Mouse (Mus musculus): ENCODE measurements around the gene Nup107. TPM values are rescaled to one million over a fixed set of nuclear protein-coding genes. Genes with fewer than 3 reads are reported as not detected.
A peak's percentile ranks its signal among the peaks of the same experiment; 100 is the strongest.
"Not testable (repeated sequence)": the region's sequence is repeated elsewhere in the genome, so short reads cannot be mapped to it uniquely, and the experiment has no call there.

Gene Nup107
- polyA plus RNA-seq, 1 experiment from 2014 or later = 82.8 TPM

DNA sequence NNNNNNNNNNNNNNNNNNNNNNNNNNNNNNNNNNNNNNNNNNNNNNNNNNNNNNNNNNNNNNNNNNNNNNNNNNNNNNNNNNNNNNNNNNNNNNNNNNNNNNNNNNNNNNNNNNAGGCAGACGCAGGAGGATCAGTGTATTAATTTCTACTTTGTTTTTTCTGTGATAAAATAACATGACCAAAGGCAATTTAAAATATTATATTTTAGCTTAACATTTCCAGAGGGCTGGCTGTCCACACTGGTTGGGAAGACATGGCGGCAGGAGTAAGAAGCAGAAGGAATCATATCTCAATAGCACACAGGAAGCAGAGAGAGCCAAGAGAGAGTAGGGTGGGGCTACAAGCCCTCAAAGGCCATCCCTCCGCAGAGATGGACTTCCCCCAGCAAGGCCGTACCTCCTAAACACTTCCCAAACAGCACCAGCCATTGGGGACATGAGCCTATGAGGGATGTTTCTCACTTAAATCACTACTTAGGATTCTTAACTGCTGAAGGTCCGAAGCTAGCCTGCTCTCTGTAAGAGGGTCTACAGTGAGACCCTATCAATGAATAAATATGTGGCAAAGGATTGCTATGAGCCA is 68.3 kb downstream of the Nup107 start:
- no peak for DNase-seq (ENCODE audit: low spot score)
- 82% methylated on average over 5 of the region's 5 CpGs for WGBS

DNA sequence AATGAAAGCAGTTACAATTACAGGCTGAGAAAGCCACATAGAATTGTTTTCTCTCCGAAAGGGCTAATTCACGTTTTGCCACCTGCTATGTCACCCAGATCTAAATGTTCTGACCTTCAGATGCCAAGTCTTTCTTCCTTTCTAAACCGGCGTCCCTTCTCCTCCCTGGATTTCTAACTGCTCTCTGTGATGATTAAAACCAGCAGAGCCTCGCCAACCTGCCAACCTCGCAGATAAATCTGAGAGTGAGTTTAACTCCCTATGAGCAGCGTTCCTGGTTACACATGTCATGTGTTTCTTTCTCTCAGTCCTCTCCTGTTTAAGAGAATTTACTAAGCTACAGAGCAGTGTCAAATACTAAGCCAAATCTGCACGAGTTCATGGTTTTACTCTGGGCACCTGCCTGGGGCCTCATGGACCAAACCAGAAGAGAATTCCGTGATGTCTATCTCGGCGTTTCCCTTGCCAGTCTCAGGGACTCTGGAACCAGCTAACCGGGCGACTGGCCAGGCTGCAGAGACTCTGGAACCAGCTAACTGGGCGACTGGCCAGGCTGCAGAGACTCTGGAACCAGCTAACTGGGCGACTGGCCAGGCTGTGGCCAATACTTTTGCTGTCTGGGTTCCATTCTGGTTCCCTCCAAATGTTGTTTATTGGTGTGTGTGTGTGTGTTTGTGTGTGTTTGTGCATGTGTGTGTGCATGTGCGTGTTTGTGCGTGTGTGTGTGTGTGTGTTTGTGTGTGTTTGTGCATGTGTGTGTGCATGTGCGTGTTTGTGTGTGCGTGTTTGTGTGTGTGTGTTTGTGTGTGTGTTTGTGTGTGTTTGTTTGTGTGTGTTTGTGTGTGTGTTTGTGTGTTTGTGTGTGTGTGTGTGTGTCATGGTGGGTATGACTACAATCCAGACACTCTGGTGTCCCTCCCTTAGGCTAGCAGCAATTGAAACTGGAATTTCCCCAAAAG is 74.1 kb downstream of the Nup107 start:
- no peaks in the 10 kb centered on the region for H3K27me3 ChIP-seq (ENCODE audit: control insufficient read depth, insufficient read depth, low read length)
- no peaks in the 10 kb centered on the region for H3K4me1 ChIP-seq (replicated peaks; ENCODE audit: control insufficient read depth, insufficient read depth, low read length)
- no peak overlapping the region for H3K9ac ChIP-seq (ENCODE audit: low read depth, low read length)
- 72% methylated on average over 19 of the region's 19 CpGs for WGBS
- H3K9me3 ChIP-seq (ENCODE audit: control insufficient read depth, low read length) = no peaks in the 10 kb centered on the region
- H3K4me2 ChIP-seq (replicated peaks; ENCODE audit: low read depth, low read length) = no peak overlapping the region
- DNase-seq (ENCODE audit: low spot score) (no peak), ATAC-seq (ENCODE audit: low FRiP score) (no peak)
- no peaks in the 10 kb centered on the region for H3K36me3 ChIP-seq (ENCODE audit: control insufficient read depth, insufficient read depth, low read length)
- H3K27ac ChIP-seq (ENCODE audit: low read depth, low read length) = no peak overlapping the region
- no peak overlapping the region for H3K4me3 ChIP-seq (ENCODE audit: low read depth, low read length)

More for the DNA sequence above, 68.3 kb downstream of the Nup107 start:
- Histone ChIP-seq H3K36me3 (ENCODE audit: control insufficient read depth, insufficient read depth, low read length) (no peaks in the 10 kb centered on the region), H3K27me3 (ENCODE audit: control insufficient read depth, insufficient read depth, low read length) (no peaks in the 10 kb centered on the region), H3K27ac (ENCODE audit: low read depth, low read length) (no peak overlapping the region), H3K9me3 (ENCODE audit: control insufficient read depth, low read length) (no peaks in the 10 kb centered on the region), H3K4me1 (replicated peaks; ENCODE audit: control insufficient read depth, insufficient read depth, low read length) (no peaks in the 10 kb centered on the region), H3K9ac (ENCODE audit: low read depth, low read length) (no peak overlapping the region), H3K4me2 (replicated peaks; ENCODE audit: low read depth, low read length) (no peak overlapping the region), H3K4me3 (ENCODE audit: low read depth, low read length) (no peak overlapping the region)
- ATAC-seq (ENCODE audit: low FRiP score) = no peak

DNA sequence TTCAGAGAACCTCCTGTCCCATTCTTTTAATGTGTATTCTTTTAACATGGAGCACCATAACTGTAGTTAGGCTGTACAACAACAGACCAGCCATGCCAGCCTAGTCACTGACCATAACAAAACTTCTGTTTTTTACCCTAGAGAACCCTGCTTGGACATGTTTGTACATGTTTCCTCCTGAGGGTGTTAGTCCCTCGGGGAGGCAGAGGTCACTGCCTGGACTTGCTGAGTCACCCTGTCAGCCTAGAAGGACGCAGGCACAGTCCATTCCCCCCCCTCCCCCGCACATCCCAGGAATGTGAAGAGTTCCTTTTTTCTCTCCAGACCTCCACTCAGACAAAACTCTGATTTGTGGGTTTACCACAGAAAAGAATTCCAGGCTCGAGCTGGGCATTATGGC is 74.9 kb downstream of the Nup107 start:
- DNase-seq (ENCODE audit: low spot score) = peak; percentile 28
- WGBS = 19% methylated on average over 4 of the region's 4 CpGs
- no peaks in the 10 kb centered on the region for H3K36me3 ChIP-seq (ENCODE audit: control insufficient read depth, insufficient read depth, low read length)
- H3K9me3 ChIP-seq (ENCODE audit: control insufficient read depth, low read length) = no peaks in the 10 kb centered on the region
- H3K4me1 ChIP-seq (replicated peaks; ENCODE audit: control insufficient read depth, insufficient read depth, low read length) = no peaks in the 10 kb centered on the region
- H3K27ac ChIP-seq (ENCODE audit: low read depth, low read length) = no peak overlapping the region
- no peaks in the 10 kb centered on the region for H3K27me3 ChIP-seq (ENCODE audit: control insufficient read depth, insufficient read depth, low read length)
- H3K4me2 ChIP-seq (replicated peaks; ENCODE audit: low read depth, low read length) = no peak overlapping the region
- no peak overlapping the region for H3K4me3 ChIP-seq (ENCODE audit: low read depth, low read length)
- no peak for ATAC-seq (ENCODE audit: low FRiP score)
- no peak overlapping the region for H3K9ac ChIP-seq (ENCODE audit: low read depth, low read length)

DNA sequence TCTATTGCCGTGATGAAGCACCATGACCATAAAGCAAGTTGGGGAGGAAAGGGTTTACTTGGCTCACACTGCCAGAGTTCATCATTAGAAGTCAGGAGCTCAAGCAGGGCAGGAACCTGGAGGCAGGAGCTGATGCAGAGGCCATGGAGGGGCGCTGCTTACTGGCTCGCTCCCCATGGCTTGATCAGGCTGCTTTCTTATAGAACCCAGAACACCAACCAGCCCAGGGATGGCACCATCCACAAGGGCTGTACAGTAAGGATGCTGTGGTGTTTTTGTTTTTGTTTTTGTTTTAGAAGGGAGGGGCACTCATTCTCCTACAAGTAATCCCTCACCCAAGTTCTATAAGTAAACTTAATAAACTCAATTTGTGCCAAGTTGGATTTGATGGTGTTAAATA is 75.8 kb downstream of the Nup107 start:
- ATAC-seq (ENCODE audit: low FRiP score) (no peak), DNase-seq (ENCODE audit: low spot score) (no peak)
- Histone ChIP-seq H3K36me3 (ENCODE audit: control insufficient read depth, insufficient read depth, low read length) (no peaks in the 10 kb centered on the region), H3K9me3 (ENCODE audit: control insufficient read depth, low read length) (no peaks in the 10 kb centered on the region), H3K4me2 (replicated peaks; ENCODE audit: low read depth, low read length) (no peak overlapping the region), H3K27ac (ENCODE audit: low read depth, low read length) (no peak overlapping the region), H3K4me3 (ENCODE audit: low read depth, low read length) (no peak overlapping the region), H3K4me1 (replicated peaks; ENCODE audit: control insufficient read depth, insufficient read depth, low read length) (no peaks in the 10 kb centered on the region), H3K27me3 (ENCODE audit: control insufficient read depth, insufficient read depth, low read length) (no peaks in the 10 kb centered on the region), H3K9ac (ENCODE audit: low read depth, low read length) (no peak overlapping the region)
- WGBS = 90% methylated on average over 3 of the region's 3 CpGs

DNA sequence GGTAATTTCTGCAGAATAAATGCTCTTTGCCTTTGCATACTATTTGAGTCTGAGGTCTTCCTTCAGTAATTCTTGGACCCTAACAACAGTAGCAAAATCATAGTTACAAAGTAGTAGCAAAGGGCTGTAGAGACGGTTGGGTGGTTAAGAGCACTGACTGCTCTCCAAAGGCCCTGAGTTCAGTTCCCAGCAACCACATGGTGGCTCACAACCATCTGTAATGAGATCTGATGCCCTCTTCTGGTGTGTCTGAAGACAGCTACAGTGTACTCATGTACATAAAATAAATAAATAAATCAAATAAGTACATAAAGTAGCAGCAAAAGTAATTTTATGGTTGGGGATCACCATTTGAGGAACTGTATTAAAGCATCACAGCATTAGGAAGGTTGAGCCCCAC is 76.9 kb downstream of the Nup107 start:
- H3K36me3 ChIP-seq (ENCODE audit: control insufficient read depth, insufficient read depth, low read length); H3K9ac ChIP-seq (ENCODE audit: low read depth, low read length); H3K4me2 ChIP-seq (replicated peaks; ENCODE audit: low read depth, low read length); H3K27me3 ChIP-seq (ENCODE audit: control insufficient read depth, insufficient read depth, low read length); DNase-seq (ENCODE audit: low spot score); ATAC-seq (ENCODE audit: low FRiP score); H3K27ac ChIP-seq (ENCODE audit: low read depth, low read length); H3K9me3 ChIP-seq (ENCODE audit: control insufficient read depth, low read length); H3K4me1 ChIP-seq (replicated peaks; ENCODE audit: control insufficient read depth, insufficient read depth, low read length); H3K4me3 ChIP-seq (ENCODE audit: low read depth, low read length): not testable (repeated sequence)
- WGBS = 93% methylated on average over 1 of the region's 1 CpGs

DNA sequence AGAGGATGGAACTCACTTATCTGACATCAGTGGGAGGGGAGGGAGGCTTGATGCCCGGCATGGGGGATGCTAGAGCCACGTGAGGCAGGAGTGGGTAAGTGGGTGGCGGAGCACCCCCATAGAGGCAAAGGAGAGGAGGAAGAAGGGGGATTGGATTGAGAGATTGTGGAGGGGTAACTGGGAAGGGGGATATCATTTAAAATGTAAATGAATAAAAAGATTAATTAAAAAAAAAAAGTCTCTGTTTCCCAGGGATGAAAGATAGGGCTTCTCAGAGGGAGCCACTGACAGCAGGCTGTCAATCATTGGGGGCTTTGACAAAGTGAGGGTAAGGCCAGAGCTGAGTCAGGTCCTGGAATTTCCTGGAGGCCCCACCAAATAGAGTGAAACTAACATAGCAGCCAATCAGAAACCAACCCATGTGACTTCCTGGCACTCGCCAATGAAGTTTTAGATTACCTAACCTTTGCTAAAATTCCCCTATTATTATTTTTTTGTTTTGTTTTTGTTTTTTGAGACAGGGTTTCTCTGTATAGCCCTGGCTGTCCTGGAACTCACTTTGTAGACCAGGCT is 77.5 kb downstream of the Nup107 start:
- DNase-seq (ENCODE audit: low spot score) = no peak
- ATAC-seq (ENCODE audit: low FRiP score) = no peak
- Histone ChIP-seq H3K4me1 (replicated peaks; ENCODE audit: control insufficient read depth, insufficient read depth, low read length) (no peaks in the 10 kb centered on the region), H3K36me3 (ENCODE audit: control insufficient read depth, insufficient read depth, low read length) (no peaks in the 10 kb centered on the region), H3K27me3 (ENCODE audit: control insufficient read depth, insufficient read depth, low read length) (no peaks in the 10 kb centered on the region), H3K9ac (ENCODE audit: low read depth, low read length) (no peak overlapping the region), H3K4me2 (replicated peaks; ENCODE audit: low read depth, low read length) (no peak overlapping the region), H3K27ac (ENCODE audit: low read depth, low read length) (no peak overlapping the region), H3K9me3 (ENCODE audit: control insufficient read depth, low read length) (no peaks in the 10 kb centered on the region), H3K4me3 (ENCODE audit: low read depth, low read length) (no peak overlapping the region)
- 82% methylated on average over 4 of the region's 4 CpGs for WGBS

DNA sequence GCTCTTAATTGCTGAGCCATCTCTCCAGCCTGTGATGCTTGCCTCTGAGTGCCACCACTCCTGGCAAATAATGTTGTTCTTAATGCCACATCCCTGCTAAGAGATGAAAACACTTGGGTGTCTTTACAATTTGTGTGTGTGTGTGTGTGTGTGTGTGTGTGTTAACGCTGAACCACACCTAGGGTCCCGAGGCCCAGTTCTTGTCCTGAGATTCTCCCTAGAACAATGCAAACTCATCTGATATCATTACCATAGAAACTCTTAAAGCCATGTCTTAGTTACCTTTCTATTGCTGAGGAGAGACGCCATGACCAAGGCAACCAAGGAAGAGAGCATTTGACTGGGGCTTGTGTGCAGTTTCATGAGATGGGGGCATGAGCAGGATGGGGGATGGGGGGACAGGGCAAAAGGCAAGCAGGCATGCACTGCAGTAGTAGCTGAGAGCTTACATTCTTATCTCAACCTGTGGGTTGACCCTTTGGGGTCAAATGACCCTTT is 78.4 kb downstream of the Nup107 start:
- Histone ChIP-seq H3K36me3 (ENCODE audit: control insufficient read depth, insufficient read depth, low read length) (no peaks in the 10 kb centered on the region), H3K4me3 (ENCODE audit: low read depth, low read length) (no peak overlapping the region), H3K9ac (ENCODE audit: low read depth, low read length) (no peak overlapping the region), H3K4me1 (replicated peaks; ENCODE audit: control insufficient read depth, insufficient read depth, low read length) (0 out of 2 replicates have a peak, but pooled peaks cover 3% of the 10 kb centered on the region), H3K27ac (ENCODE audit: low read depth, low read length) (no peak overlapping the region), H3K27me3 (ENCODE audit: control insufficient read depth, insufficient read depth, low read length) (no peaks in the 10 kb centered on the region), H3K9me3 (ENCODE audit: control insufficient read depth, low read length) (no peaks in the 10 kb centered on the region), H3K4me2 (replicated peaks; ENCODE audit: low read depth, low read length) (no peak overlapping the region)
- 88% methylated on average over 3 of the region's 3 CpGs for WGBS
- ATAC-seq (ENCODE audit: low FRiP score) (no peak), DNase-seq (ENCODE audit: low spot score) (no peak)

DNA sequence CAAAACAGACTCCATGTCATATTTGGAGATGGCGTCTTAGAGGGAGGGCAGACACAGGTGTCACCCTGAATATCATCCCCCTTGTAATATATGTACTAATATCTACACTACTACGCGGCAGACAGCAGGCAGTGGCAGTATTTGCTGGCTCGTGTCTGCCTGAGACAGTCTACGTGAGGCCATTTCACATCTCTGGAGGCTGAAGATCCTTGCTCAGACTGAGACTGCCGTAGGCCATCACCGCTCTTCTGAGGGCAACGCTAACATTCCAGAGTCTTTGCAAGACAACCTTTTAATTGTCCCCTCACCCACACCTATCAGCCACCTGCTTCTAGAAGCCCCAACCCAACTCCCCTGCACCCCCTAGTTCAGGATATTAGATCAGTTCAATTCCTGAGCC is 79.0 kb downstream of the Nup107 start:
- Histone ChIP-seq H3K27me3 (ENCODE audit: control insufficient read depth, insufficient read depth, low read length) (no peaks in the 10 kb centered on the region), H3K4me3 (ENCODE audit: low read depth, low read length) (no peak overlapping the region), H3K4me2 (replicated peaks; ENCODE audit: low read depth, low read length) (no peak overlapping the region), H3K9me3 (ENCODE audit: control insufficient read depth, low read length) (no peaks in the 10 kb centered on the region), H3K27ac (ENCODE audit: low read depth, low read length) (no peak overlapping the region), H3K9ac (ENCODE audit: low read depth, low read length) (no peak overlapping the region), H3K4me1 (replicated peaks; ENCODE audit: control insufficient read depth, insufficient read depth, low read length) (0 out of 2 replicates have a peak, but pooled peaks cover 3% of the 10 kb centered on the region), H3K36me3 (ENCODE audit: control insufficient read depth, insufficient read depth, low read length) (no peaks in the 10 kb centered on the region)
- ATAC-seq (ENCODE audit: low FRiP score) = no peak
- 92% methylated on average over 8 of the region's 8 CpGs for WGBS
- no peak for DNase-seq (ENCODE audit: low spot score)
